Mouse (Mus musculus): Measurements from ENCODE around the gene Klhl21.

DNA sequence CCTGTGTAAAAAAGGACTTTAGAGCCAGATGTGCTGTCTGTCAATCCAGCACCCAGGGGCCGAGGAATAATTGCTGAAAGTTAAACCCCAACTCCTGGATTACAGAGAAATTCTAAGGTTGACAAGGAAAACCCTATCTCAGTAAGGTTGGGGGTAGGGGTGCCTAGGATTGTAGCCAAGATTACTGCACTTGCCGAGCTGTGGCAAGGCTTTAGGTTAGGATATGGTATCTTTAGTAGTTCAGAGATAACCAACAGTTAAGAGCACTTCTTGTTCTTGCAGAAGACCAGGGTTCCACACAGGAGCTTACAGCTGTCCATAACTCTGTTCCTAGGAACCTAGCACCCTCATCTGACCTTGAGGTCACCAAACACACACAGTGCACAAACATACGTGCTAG is 10.9 kb upstream of the Klhl21 start:
- TF ChIP-seq CTCF (IDR thresholded peaks at IDR 0.05; ENCODE audit: insufficient read depth, low read depth, low read length) (no peak), POLR2A (IDR thresholded peaks at IDR 0.05; ENCODE audit: insufficient read depth, low read depth, low read length) (no peak)

Data from olfactory bulb, adult 2 months (tissue).